Mouse (Mus musculus) C2C12 (cell line): ENCODE measurements around the gene Ccdc57.

ENCODE experiments used
- CEBPB ChIP-seq: IDR thresholded peaks from one replicate; pipeline ENCODE4 v1.6.1; 2011; ENCODE audit warnings: low read depth, mild to moderate bottlenecking, control low read depth, moderate library complexity
- CTCF ChIP-seq: IDR thresholded peaks from one replicate; pipeline ENCODE4 v1.5.1; 2011; ENCODE audit not compliant: control insufficient read depth, insufficient read depth, insufficient read length
- MAX ChIP-seq: IDR thresholded peaks from one replicate; pipeline ENCODE4 v1.6.1; 2011; ENCODE audit warnings: mild to moderate bottlenecking, control low read depth
- MYOD1 ChIP-seq: IDR thresholded peaks from one replicate; pipeline ENCODE4 v1.6.1; 2011; ENCODE audit warnings: low read depth; ENCODE audit not compliant: control insufficient read depth, insufficient read length

DNA sequence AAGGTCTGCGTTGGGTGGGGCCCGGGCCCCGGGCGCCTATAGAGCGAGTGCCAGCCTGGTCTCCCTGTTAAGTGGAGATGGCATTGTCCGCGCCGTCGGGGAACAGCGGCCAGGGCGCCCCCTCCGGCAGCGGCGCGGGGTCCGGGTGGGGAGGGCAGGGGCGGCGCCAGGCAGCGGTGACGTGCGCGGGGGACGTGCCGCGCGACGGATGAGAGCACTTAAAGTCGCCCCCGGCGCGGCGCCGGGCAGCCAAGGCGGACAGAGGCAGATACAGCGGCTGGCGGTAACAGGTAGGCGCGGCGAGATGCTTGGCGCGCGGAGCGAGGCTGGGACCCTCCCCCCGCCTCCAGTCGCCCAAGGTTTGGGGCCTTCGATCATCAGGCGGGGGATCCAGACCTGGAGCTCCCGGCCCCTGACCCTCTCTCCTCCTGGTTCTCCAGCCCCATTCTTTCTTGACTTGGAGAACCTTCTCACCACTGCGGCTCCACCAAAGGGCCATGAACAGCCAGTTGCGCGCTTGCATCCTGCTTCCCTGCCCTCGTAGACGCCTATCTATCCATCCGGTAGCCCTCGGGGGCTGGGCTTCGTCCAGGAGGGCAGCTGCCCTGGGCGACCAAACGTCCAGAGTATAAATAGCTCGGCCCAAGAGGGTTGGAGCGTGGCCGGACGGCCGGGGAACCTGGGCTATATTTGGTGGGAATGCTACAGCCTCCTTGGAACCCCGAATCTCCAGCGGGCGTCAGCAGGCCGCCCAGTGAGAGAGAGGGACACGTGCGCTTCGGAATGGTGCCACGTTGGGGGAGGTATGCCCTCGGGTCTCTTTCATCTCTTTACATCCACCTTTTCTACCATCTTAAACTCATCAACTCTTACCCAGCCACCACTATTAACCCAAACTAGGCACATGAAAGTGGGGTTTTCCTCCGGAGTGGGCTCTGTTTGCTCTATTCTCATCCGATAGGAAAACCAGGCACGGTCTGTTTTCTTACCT lies 16.5 kb upstream of the Ccdc57 start:
- TF ChIP-seq CTCF (no peak), MYOD1 (no peak), MAX (no peak), CEBPB (no peak)
